Mouse (Mus musculus): ENCODE measurements at regions not wholly inside any gene's neighbourhood (a gene's known extent, or its start where the extent isn't known, plus 50 kb on each side); places are given as distances from the start of the nearest gene placed in this dataset.

DNA sequence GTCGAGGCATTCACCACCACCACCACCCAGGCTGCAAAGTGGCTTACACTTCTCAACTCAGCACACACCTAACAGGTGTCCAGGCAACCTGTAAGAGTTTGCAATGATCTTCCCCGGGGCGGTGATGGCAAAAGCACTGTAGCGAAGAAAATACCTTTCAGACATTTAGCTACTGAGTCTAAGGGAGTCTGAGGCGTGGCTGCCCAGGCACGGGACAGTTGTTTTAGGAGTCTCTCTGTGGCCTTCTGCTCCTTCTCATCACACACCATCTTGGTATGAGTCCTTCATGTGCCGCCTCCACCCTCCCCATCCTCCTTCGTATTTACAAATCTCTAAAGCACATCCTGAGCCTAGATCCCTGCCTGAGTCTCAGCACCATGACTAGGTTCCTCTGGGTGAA, 186.0 kb downstream of the Setd4 start:
- TF ChIP-seq CTCF (IDR thresholded peaks at IDR 0.05; ENCODE audit: low read depth, low read length) (no peak), EP300 (IDR thresholded peaks at IDR 0.05; ENCODE audit: insufficient read depth, low read depth, low read length) (no peak), POLR2A (IDR thresholded peaks at IDR 0.05; ENCODE audit: insufficient read depth, low read length) (no peak)
